Comparison of ENCODE assay signal across 21 mouse cellular contexts in the genomic region with DNA sequence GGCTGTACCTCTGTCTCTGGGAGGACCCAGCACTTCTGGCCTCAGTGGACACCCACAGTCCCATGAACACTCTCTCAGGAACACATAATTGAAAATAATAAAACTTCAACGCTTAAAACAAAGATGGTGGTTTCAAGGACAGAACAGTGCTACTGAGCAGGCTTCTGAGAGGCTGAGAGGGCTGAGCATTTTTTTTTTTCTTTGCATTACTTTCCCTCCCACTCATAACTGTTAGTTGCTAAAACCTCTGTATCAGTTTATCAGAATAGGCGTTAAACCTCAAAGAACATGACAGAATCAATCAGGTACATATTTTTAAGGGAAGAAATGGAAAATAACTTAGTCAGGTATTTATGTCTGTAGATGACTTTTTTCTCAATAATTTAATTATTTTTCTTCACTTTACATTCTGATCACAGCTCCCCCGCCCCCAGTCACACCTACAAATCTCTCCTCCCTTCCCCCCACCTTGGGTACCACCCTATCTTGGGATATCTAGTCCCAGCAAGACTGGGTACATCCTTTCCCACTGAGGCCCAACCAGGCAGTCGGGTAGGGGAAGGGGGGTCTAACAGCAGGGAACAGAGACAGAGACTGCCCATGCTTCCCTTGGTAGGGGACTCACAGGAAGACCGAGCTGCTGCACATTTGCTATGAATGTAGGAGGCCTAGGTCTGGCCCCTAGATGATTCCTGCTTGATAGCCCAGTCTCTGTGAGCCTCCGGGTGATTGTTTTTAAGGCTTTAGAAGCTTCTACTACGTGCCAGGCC.
DNase-seq lines count a peak whose midpoint lies in the region; ATAC-seq and TF ChIP-seq lines count a peak whose summit lies in the region.
"Had no signal": no experiment of that assay in that cellular context is flagged by ENCODE, and none has a peak within 500 bp of the region (broad histone marks: within the 10 kb centered on the region; RNA-seq: fewer than 3 reads in every experiment).

No protein-coding gene starts in this region.

- peaks cover 15% of the 10 kb centered on the region for H3K4me1 ChIP-seq in heart, adult 2 months (ENCODE audit: control insufficient read depth, insufficient read depth, low read length)
- H3K4me1 ChIP-seq in limb, embryonic 12.5 days (replicated peaks), result peaks cover 77% of the 10 kb centered on the region
- H3K4me1 ChIP-seq in limb, embryonic 10.5 days, result peaks cover 67% of the 10 kb centered on the region
- H3K4me1 ChIP-seq in thymus, adult 2 months (replicated peaks; ENCODE audit: control insufficient read depth, insufficient read depth, low read length), result peaks cover 22% of the 10 kb centered on the region
- H3K4me1 ChIP-seq: hindbrain, embryonic 15.5 days; neural tube, embryonic 13.5 days had no signal

- H3K4me3 ChIP-seq in heart, adult 2 months, result no peak overlapping the region; the same call in 1 of the 2 replicates
- H3K4me3 ChIP-seq in limb, embryonic 12.5 days (replicated peaks), result no peak overlapping the region
- no peak overlapping the region for H3K4me3 ChIP-seq in limb, embryonic 10.5 days
- H3K4me3 ChIP-seq in thymus, adult 2 months (ENCODE audit: control insufficient read depth, insufficient read depth, low read length), result peak overlapping the region; percentile 40
- H3K4me3 ChIP-seq: embryonic facial prominence, embryonic 12.5 days; hindbrain, embryonic 15.5 days; neural tube, embryonic 13.5 days had no signal

- H3K9ac ChIP-seq in heart, adult 2 months (ENCODE audit: low read depth, low read length), result peak overlapping the region; percentile 56
- no peak overlapping the region for H3K9ac ChIP-seq in limb, embryonic 12.5 days (replicated peaks)
- H3K9ac ChIP-seq: embryonic facial prominence, embryonic 12.5 days; forebrain, postnatal 0 days; hindbrain, embryonic 15.5 days; neural tube, embryonic 13.5 days had no signal

- H3K27me3 ChIP-seq in heart, adult 2 months (ENCODE audit: control insufficient read depth, insufficient read depth, low read length), result no peaks in the 10 kb centered on the region
- no peaks in the 10 kb centered on the region for H3K27me3 ChIP-seq in limb, embryonic 12.5 days
- H3K27me3 ChIP-seq in limb, embryonic 10.5 days (ENCODE audit: low read depth, poor library complexity, severe bottlenecking), result no peaks in the 10 kb centered on the region
- no peaks in the 10 kb centered on the region for H3K27me3 ChIP-seq in thymus, adult 2 months (ENCODE audit: control insufficient read depth, insufficient read depth, low read length)
- H3K27me3 ChIP-seq: embryonic facial prominence, embryonic 12.5 days; Patski had no signal

- H3K27ac ChIP-seq in heart, adult 2 months, result peak overlapping the region; percentile 1
- H3K27ac ChIP-seq in limb, embryonic 12.5 days, result 0 out of 2 replicates have a peak overlapping the region, but pooled peaks have one; percentile 4
- H3K27ac ChIP-seq in limb, embryonic 10.5 days, result no peak overlapping the region
- H3K27ac ChIP-seq in thymus, adult 2 months (ENCODE audit: control insufficient read depth, insufficient read depth, low read length), result peak overlapping the region; percentile 95
- H3K27ac ChIP-seq: embryonic facial prominence, embryonic 12.5 days; hindbrain, embryonic 15.5 days; neural tube, embryonic 13.5 days had no signal

- peaks cover 6% of the 10 kb centered on the region; the same call in 1 of the 2 replicates for H3K79me2 ChIP-seq in heart, adult 2 months (replicated peaks; ENCODE audit: control insufficient read depth, insufficient read depth, low read length)

- no peak for TF ChIP-seq EP300 in heart, adult 2 months (IDR thresholded peaks at IDR 0.05; ENCODE audit: insufficient read depth, low read depth, low read length)

- H3K4me2 ChIP-seq in limb, embryonic 12.5 days, result no peak overlapping the region
- H3K4me2 ChIP-seq: embryonic facial prominence, embryonic 12.5 days; hindbrain, embryonic 15.5 days; neural tube, embryonic 13.5 days had no signal

- H3K36me3 ChIP-seq in heart, adult 2 months (ENCODE audit: control insufficient read depth, insufficient read depth, low read length), result peaks cover 43% of the 10 kb centered on the region
- no peaks in the 10 kb centered on the region for H3K36me3 ChIP-seq in limb, embryonic 12.5 days
- peaks cover 18% of the 10 kb centered on the region for H3K36me3 ChIP-seq in limb, embryonic 10.5 days
- H3K36me3 ChIP-seq in thymus, adult 2 months (ENCODE audit: control insufficient read depth, insufficient read depth, low read length), result peaks cover 60% of the 10 kb centered on the region
- H3K36me3 ChIP-seq: embryonic facial prominence, embryonic 12.5 days; hindbrain, embryonic 15.5 days; neural tube, embryonic 13.5 days had no signal

- no peak for TF ChIP-seq POLR2A in heart, adult 2 months (IDR thresholded peaks at IDR 0.05; ENCODE audit: insufficient read depth, low read depth, low read length)
- TF ChIP-seq POLR2A in thymus, adult 2 months (IDR thresholded peaks at IDR 0.05; ENCODE audit: control insufficient read depth, extremely low read depth, insufficient read depth, low read length, poor library complexity), result no peak

- ATAC-seq in limb, embryonic 12.5 days (ENCODE audit: insufficient number of reproducible peaks, insufficient read depth, low FRiP score, low TSS enrichment, low read depth), result no peak
- ATAC-seq: activated CD4-positive, CD25-positive, alpha-beta regulatory T cell, adult 4 months; forebrain, postnatal 0 days; Patski had no signal

- H3K9me3 ChIP-seq in limb, embryonic 12.5 days, result no peaks in the 10 kb centered on the region
- H3K9me3 ChIP-seq in limb, embryonic 10.5 days (replicated peaks), result no peaks in the 10 kb centered on the region
- H3K9me3 ChIP-seq: embryonic facial prominence, embryonic 12.5 days; hindbrain, embryonic 15.5 days; neural tube, embryonic 13.5 days had no signal

- DNase-seq in heart, adult 2 months, result no peak
- no peak for DNase-seq in heart, adult 9 months (ENCODE audit: low spot score in 2 of 2)
- no peak for DNase-seq in limb, embryonic 10.5 days (ENCODE audit: low spot score)
- DNase-seq in thymus, adult 2 months, result peak; percentile 51
- DNase-seq in thymus, adult 18-20 months, result no peak
- DNase-seq in thymus, postnatal 4 days, result peak; percentile 60
- DNase-seq in ovary, postnatal 10 days (ENCODE audit: low spot score), result no peak
- DNase-seq: adrenal gland, postnatal 25 days; cerebellum, adult 8-10 months; forebrain, postnatal 0 days; heart, adult 18-20 months; kidney, adult 9 months; kidney, postnatal 36 days; lung, postnatal 14 days; right cerebral cortex, postnatal 14 days had no signal

- WGBS in heart, adult 2 months, result 62% methylated on average over 7 of the region's 7 CpGs
- 75% methylated on average over 7 of the region's 7 CpGs for WGBS in limb, embryonic 12.5 days
- 78% methylated on average over 7 of the region's 7 CpGs for WGBS in limb, embryonic 10.5 days
- WGBS in thymus, adult 2 months, result 36% methylated on average over 7 of the region's 7 CpGs

- TF ChIP-seq CTCF in heart, adult 2 months (IDR thresholded peaks at IDR 0.05), result no peak
- no peak for TF ChIP-seq CTCF in thymus, adult 2 months (IDR thresholded peaks at IDR 0.05; ENCODE audit: borderline replicate concordance, control insufficient read depth, extremely low read depth, insufficient read depth, low read length, poor library complexity)

- intact Hi-C loops in heart, adult 2 months (cut with DNase I), result no loop called here

Comparison
In these comparisons a context has a peak if more than half of its experiments do, and no peak if none do; other contexts are left out.
1. DNase-seq: peak in thymus, adult 2 months (single experiment) and thymus, postnatal 4 days (single experiment); none in heart, adult 2 months (0 of 2), heart, adult 9 months (0 of 2), limb, embryonic 10.5 days (single experiment), thymus, adult 18-20 months (0 of 2) and ovary, postnatal 10 days (single experiment).